Mouse (Mus musculus): ENCODE data around the gene Trmt6.

DNA sequence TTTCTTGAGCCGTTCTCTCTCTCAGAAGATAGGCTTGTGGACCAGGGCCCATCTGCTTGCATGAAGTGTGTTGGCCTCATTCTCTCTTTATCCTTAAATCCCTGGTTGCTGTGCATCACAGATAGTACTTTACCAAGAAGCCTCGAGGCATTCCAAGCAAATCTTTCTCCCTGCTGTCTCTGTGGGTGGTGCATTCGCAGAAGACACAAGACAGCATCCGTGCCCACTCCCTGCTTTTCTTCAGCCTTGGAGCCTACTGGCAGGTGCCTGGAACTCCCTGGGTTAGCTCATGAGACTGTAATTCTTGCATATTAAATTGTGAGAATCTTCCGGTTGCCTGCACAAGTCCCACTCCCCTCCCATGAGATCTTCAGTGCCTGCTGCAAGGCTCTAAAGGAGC is 57.9 kb downstream of the Trmt6 start:
- TF ChIP-seq CTCF (IDR thresholded peaks at IDR 0.05; ENCODE audit: control insufficient read depth, insufficient read depth, low read length): no peak
- TF ChIP-seq POLR2A (IDR thresholded peaks at IDR 0.05; ENCODE audit: borderline replicate concordance, control insufficient read depth, low read depth, low read length): no peak

All from bone marrow, adult 2 months (tissue).